Mouse (Mus musculus) forebrain, embryonic 14.5 days (tissue): ENCODE measurements around the gene Slpi. TPM values are rescaled to one million over a fixed set of nuclear protein-coding genes. Genes with fewer than 3 reads are reported as not detected.
A peak's percentile ranks its signal among the peaks of the same experiment; 100 is the strongest.

Experiments
- ATAC-seq: fragments of 200-750 bp; cut with Nextera tagmentation; 2 replicates; pipeline ENCODE4 v1.8.0; 2017; ENCODE audit warnings: mild to moderate bottlenecking, moderate library complexity
- DNase-seq: peaks from one replicate; pipeline ENCODE4 v3.0.0-alpha.2; 2015; ENCODE audit warnings: low spot score
- H3K27ac ChIP-seq: fragments of 300-500 bp; sonication (generic); 2 replicates; pipeline ENCODE4 v1.5.1; 2014; ENCODE audit warnings: low read depth, mild to moderate bottlenecking, control low read depth, low read length, moderate library complexity
- H3K27me3 ChIP-seq: fragments of 300-500 bp; sonication (generic); replicated peaks from 2 replicates; pipeline ENCODE4 v1.6.1; 2014; ENCODE audit warnings: low read length, control low read depth, mixed read lengths; ENCODE audit not compliant: control insufficient read depth, insufficient read depth
- H3K36me3 ChIP-seq: fragments of 300-500 bp; sonication (generic); 2 replicates; pipeline ENCODE4 v1.6.1; 2014; ENCODE audit warnings: low read length, control low read depth; ENCODE audit not compliant: control insufficient read depth, insufficient read depth
- H3K4me1 ChIP-seq: fragments of 300-500 bp; sonication (generic); 2 replicates; pipeline ENCODE4 v1.6.1; 2014; ENCODE audit warnings: antibody characterized with exemption, low read length, control low read depth; ENCODE audit not compliant: control insufficient read depth, insufficient read depth
- H3K4me2 ChIP-seq: fragments of 300-500 bp; sonication (generic); 2 replicates; pipeline ENCODE4 v1.6.1; 2014; ENCODE audit warnings: mild to moderate bottlenecking, control low read depth, low read length
- H3K4me3 ChIP-seq: fragments of 300-500 bp; sonication (generic); 2 replicates; pipeline ENCODE4 v1.5.1; 2014; ENCODE audit warnings: low read depth, low read length, control low read depth
- H3K9ac ChIP-seq: fragments of 300-500 bp; sonication (generic); 2 replicates; pipeline ENCODE4 v1.6.1; 2014; ENCODE audit warnings: mild to moderate bottlenecking, low read length, control low read depth, moderate library complexity
- H3K9me3 ChIP-seq: fragments of 300-500 bp; sonication (generic); replicated peaks from 2 replicates; pipeline ENCODE4 v1.6.1; 2016; ENCODE audit warnings: low read length, control low read depth, mixed read lengths; ENCODE audit not compliant: control insufficient read depth
- WGBS: fragments of 180-500 bp; shearing (Covaris S2); extraction: QIAGEN DNeasy Blood & Tissue Kit; methylation state at CpG from one replicate; pipeline ENCODE4 v1.1.7; 2014; 5-methylcytosine and 5-hydroxymethylcytosine counted together
- polyA plus RNA-seq: library from polyadenylated mRNA; unstranded; fragments of >200 nt; fragmentation: Nextera tagmentation; extraction: Ambion mirVana; gene quantifications from 2 replicates; pipeline ENCODE4 v1.2.1, GENCODE M21; 2014

Gene Slpi
- polyA plus RNA-seq, 1 experiment from 2014 or later, result not detected

- ATAC-seq, result no peak
- Histone ChIP-seq H3K27ac (no peak overlapping the region), H3K9me3 (no peaks in the 10 kb centered on the region), H3K9ac (no peak overlapping the region), H3K4me1 (no peaks in the 10 kb centered on the region; the same call in 1 of the 2 replicates), H3K4me3 (no peak overlapping the region), H3K36me3 (no peaks in the 10 kb centered on the region), H3K4me2 (no peak overlapping the region), H3K27me3 (0 out of 2 replicates have a peak, but pooled peaks cover 9% of the 10 kb centered on the region)
- DNase-seq, result no peak
- WGBS, result 84% methylated on average over 29 of the region's 29 CpGs
Observed at GRCm38 (mm10) chr2:164393126-164393525, 4.2 kb upstream of the Slpi start.

- ATAC-seq, result peak; percentile 81
- peaks cover 2% of the 10 kb centered on the region; the same call in 1 of the 2 replicates for H3K4me1 ChIP-seq
- H3K27ac ChIP-seq, result no peak overlapping the region
- H3K4me2 ChIP-seq, result peak overlapping the region; percentile 60
- H3K4me3 ChIP-seq, result peak overlapping the region; percentile 37
- no peaks in the 10 kb centered on the region for H3K9me3 ChIP-seq
- 0% methylated on average over 29 of the region's 30 CpGs for WGBS
- DNase-seq, result peak; percentile 86
- H3K9ac ChIP-seq, result peak overlapping the region; percentile 56; the same call in 1 of the 2 replicates
- H3K27me3 ChIP-seq, result 0 out of 2 replicates have a peak, but pooled peaks cover 9% of the 10 kb centered on the region
- no peaks in the 10 kb centered on the region for H3K36me3 ChIP-seq
Observed at GRCm38 (mm10) chr2:164389499-164389898, 604 bp upstream of the Slpi start.

DNA sequence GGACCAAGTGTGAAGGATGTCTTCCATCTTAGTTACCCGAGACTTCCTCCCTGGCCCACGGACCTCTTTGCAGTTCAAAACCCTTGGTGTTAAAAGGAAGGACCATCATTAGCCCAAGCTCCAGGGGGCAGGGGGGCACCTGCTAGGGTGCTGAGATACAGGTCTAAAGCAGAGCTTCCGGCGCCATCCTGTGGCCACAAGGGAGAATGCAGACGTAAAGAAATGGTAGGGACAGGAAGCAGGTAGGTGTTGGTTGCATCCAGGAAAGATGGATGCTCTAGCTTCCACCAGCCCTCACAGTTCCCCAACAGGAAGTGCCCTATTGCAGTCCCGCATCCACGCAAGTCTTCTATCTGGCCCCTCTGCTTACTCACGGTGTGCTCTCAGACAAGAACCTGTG, 1.9 kb downstream of the Slpi start:
- H3K27me3 ChIP-seq, result 0 out of 2 replicates have a peak, but pooled peaks cover 3% of the 10 kb centered on the region
- DNase-seq (no peak), ATAC-seq (no peak)
- no peak overlapping the region for H3K9ac ChIP-seq
- H3K27ac ChIP-seq, result no peak overlapping the region
- H3K4me2 ChIP-seq, result no peak overlapping the region
- peaks cover 2% of the 10 kb centered on the region; the same call in 1 of the 2 replicates for H3K4me1 ChIP-seq
- no peaks in the 10 kb centered on the region for H3K9me3 ChIP-seq
- H3K4me3 ChIP-seq, result no peak overlapping the region
- 18% methylated on average over 8 of the region's 8 CpGs for WGBS
- no peaks in the 10 kb centered on the region for H3K36me3 ChIP-seq

- Histone ChIP-seq H3K4me2 (peak overlapping the region; percentile 12), H3K9me3 (no peaks in the 10 kb centered on the region), H3K4me3 (no peak overlapping the region), H3K27me3 (0 out of 2 replicates have a peak, but pooled peaks cover 3% of the 10 kb centered on the region), H3K4me1 (peaks cover 2% of the 10 kb centered on the region; the same call in 1 of the 2 replicates), H3K36me3 (no peaks in the 10 kb centered on the region), H3K27ac (no peak overlapping the region), H3K9ac (no peak overlapping the region)
- DNase-seq (peak; percentile 71), ATAC-seq (peak; percentile 66; the same call in 1 of the 2 replicates)
- 7% methylated on average over 17 of the region's 18 CpGs for WGBS
Observed at GRCm38 (mm10) chr2:164385927-164386763, 2.8 kb downstream of the Slpi start.

DNA sequence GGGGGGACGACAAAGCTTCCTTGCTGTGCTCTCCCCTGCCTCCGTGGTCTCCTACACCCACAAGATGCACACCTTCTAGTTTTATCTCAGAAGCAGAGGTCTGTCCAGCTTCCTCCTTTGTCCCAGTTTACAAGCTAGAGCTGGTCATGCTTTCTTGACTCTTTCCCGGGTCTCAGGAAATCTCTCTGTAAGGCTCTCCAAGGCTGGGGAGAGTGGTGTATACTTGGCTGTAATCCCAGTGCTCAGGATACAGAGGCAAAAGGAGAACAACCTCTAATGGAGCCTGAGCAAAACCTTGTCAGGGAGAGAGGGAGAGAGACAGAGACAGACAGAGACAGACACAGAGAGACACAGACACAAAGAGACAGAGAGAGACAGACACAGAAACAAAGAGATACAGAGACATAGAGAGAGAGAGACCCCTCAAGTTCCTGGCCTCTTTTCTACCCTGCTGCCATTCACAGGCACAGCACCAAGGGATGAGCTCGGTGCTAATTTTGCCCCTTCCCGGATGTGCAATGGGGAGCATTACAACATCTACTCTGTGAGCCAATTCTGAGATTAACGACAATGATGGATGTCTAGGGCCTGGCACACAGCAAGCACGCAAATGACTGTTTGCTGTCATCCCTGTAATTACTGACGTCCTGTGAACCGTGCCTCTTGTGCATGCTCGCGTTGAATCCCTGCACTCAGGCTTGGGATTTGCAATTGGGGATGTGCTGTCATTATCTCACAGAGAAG, 5.1 kb downstream of the Slpi start:
- H3K9ac ChIP-seq, result no peak overlapping the region

DNA sequence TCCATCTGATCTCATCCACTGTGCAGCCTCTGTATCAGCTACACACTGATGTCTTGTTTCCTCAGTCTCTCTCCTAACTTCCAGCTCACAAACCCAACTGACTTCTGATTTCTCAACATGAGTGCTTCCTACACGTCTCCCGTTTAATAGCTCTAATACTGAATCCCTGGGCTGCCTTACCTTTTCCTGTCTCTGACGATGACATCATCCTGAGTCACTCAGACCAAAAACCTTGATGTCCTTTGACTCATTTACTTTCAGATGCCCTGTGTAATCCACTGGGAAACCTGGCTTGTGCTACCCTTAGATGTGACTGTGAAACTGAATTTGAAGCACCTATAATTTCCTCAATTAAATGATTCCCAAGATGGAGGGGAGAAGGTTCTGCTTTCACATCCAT, 5.9 kb downstream of the Slpi start:
- DNase-seq, result no peak
- Histone ChIP-seq H3K36me3 (no peaks in the 10 kb centered on the region), H3K27me3 (no peaks in the 10 kb centered on the region), H3K9me3 (no peaks in the 10 kb centered on the region), H3K4me1 (peaks cover 2% of the 10 kb centered on the region; the same call in 1 of the 2 replicates), H3K4me3 (no peak overlapping the region), H3K9ac (no peak overlapping the region), H3K27ac (no peak overlapping the region), H3K4me2 (no peak overlapping the region)
- WGBS, result 88% methylated on average over 3 of the region's 3 CpGs
- ATAC-seq, result no peak

More for the DNA sequence above, 5.1 kb downstream of the Slpi start:
- DNase-seq, result no peak
- 48% methylated on average over 11 of the region's 11 CpGs for WGBS
- Histone ChIP-seq H3K9me3 (no peaks in the 10 kb centered on the region), H3K36me3 (no peaks in the 10 kb centered on the region), H3K4me3 (no peak overlapping the region), H3K27ac (no peak overlapping the region), H3K4me1 (peaks cover 2% of the 10 kb centered on the region; the same call in 1 of the 2 replicates), H3K4me2 (no peak overlapping the region), H3K27me3 (0 out of 2 replicates have a peak, but pooled peaks cover 2% of the 10 kb centered on the region)
- ATAC-seq, result no peak

GRCm38 (mm10) chr2:164381726-164382125, 7.2 kb downstream of the Slpi start:
- Histone ChIP-seq H3K4me2 (no peak overlapping the region), H3K9me3 (no peaks in the 10 kb centered on the region), H3K36me3 (no peaks in the 10 kb centered on the region), H3K9ac (no peak overlapping the region), H3K27me3 (no peaks in the 10 kb centered on the region), H3K4me3 (no peak overlapping the region), H3K27ac (no peak overlapping the region), H3K4me1 (peaks cover 2% of the 10 kb centered on the region; the same call in 1 of the 2 replicates)
- no peak for ATAC-seq
- 78% methylated on average over 8 of the region's 8 CpGs for WGBS
- DNase-seq, result no peak

DNA sequence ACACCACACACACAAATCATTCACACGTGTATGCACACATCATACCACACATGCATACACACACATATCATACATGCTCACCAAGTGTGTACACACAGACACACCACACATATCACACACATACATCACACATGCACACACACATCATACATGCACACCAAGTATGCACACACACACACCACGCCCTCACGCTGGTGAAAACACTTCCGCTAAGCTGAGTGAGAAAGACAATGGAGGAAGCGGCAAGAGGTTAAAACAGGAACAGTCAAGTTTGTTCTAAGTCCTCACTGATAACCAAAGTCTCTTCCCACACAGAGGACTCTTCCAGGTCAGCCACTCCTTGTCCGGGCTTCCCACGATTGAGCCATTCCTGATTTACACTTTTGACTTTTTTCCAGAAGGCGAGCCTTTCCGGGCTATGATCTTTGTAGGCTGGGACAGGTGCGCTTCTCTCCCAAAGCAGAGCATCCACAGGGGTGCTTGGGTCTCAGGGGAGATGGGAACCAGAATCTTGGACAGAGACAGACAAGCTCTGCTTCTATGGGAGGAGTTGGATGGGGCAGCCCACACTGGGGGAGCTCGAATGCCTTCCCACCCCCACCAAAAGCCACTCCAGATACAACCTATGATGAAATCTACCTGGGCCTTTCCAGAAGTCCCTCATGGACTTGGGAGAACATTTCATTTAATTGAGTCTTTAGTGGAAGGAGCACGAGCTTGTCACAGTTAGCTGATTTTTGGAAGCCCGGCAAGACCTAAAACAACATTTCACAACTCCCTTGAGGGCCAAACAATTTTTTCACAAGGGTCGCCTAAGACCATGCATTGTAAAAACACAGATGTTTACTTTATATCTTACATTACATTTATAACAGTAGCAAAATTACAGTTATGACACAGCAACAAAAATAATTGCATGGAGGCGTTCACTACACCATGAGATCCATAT, 11.1 kb downstream of the Slpi start:
- Histone ChIP-seq H3K27ac (no peak overlapping the region), H3K9me3 (no peaks in the 10 kb centered on the region), H3K36me3 (no peaks in the 10 kb centered on the region), H3K4me2 (no peak overlapping the region), H3K4me3 (no peak overlapping the region), H3K4me1 (no peaks in the 10 kb centered on the region), H3K27me3 (no peaks in the 10 kb centered on the region), H3K9ac (no peak overlapping the region)
- no peak for ATAC-seq
- 92% methylated on average over 15 of the region's 15 CpGs for WGBS
- DNase-seq, result no peak
